Mouse (Mus musculus) regulatory T cell (primary cell): ENCODE results near the gene Fam228a.
"Not testable (repeated sequence)": the region's sequence is repeated elsewhere in the genome, so short reads cannot be mapped to it uniquely, and the experiment has no call there.

Source experiments
- in situ Hi-C: fragments of 300-600 bp; cut with MboI, MseI; formaldehyde crosslinking; loops from one replicate; pipeline ENCODE4 v1.15.1; 2025; ENCODE audit warnings: high pct_unique_total_duplicates

Fam228a gene

DNA sequence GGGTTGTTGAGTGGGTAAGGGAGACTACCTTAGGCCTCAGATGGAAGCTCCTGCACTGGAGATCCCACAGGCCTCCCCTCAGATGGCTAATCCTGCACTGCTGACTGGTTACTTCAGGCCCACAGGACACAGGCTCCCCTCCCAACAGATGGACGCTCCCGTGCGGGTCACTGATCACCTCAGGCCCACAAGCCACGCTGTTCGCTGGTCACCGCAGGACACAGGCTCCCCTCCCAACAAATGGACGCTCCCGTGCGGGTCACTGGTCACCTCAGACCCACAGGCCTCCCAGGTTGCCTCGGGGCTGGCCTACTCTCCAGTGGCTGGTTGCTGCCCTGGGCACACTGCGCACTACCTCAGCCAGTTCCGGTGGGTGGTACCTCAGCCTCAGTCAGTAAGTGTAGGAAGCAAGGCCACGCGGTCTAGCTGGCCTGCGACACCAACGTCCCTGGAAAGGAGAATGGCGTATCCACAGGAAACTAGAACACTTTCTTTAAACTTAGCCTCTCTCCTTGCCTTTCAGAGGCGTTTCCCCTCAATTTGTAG, at the start of gene Fam228a:
TSS of gene Fam228a (minus strand) at position 400 of the 546 bp plus-strand sequence.
- in situ Hi-C loops: no loop called here

DNA sequence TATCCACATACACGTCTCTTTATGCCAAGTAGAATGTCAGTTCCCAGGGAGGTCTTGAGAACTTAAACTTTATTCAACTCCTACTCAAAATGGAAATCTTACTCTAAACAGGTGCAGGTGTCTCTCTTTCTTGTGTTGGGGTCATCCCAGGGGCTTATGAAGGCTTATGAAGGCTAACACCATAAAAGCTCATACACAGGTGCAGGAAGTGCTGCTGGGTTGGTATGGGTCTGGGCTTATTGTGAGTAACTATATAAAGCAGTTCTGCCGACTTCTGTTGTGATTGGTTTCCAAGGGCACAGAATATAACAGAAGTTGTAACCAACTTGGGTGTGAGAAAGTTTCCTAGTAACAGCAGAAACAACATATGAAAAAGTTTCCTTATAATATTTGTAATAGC, 46.2 kb upstream of the Fam228a start:
- in situ Hi-C loops: no loop called here

DNA sequence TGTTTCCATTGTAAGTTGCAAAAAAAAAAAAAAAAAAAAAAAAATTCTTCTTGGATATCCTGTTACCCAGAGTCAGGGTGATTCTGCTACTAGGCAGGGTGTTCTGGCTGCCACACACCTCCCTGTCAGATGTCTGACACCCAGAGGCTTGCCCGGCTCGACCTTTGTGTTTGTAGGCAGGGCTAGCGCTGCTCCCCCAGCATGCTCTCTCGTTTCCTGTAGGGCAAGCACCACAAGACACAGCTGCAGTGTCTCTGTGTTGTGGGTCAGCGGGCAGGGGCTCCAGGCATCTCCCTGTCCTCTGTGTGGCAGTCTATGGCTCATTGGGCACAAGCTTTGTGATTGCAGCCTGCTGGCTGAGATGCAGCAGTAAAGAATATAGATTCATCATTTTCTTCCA, 45.4 kb upstream of the Fam228a start:
- in situ Hi-C loops: no loop called here

DNA sequence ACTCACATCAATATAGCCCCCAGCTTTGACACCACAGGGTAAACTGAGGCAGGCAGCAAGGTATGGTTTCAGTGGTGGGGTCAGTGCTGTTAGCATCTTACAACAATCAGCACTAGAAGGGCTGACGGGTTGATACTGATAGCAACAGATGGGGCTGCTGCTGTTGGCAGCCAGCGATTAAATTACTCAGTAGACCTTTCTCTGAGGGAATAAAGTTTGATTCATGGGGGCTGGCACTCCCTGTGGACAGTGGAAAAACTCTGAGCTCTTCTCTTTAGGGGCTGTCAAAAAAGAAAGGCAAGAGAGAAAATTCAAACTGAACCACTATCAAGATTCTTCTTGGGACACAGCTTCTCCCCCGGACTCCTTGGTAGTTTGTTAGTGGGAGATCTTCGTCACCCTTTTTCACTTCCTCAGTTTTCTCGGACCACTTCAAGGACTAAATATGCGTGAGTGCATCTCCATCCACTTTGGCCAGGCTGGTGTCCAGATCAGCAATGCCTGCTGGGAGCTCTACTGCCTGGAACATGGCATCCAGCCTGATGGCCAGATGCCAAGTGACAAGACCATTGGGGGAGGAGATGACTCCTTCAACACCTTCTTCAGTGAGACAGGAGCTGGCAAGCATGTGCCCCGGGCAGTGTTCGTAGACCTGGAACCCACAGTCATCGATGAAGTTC, 43.6 kb upstream of the Fam228a start:
- in situ Hi-C loops: not testable (repeated sequence)

DNA sequence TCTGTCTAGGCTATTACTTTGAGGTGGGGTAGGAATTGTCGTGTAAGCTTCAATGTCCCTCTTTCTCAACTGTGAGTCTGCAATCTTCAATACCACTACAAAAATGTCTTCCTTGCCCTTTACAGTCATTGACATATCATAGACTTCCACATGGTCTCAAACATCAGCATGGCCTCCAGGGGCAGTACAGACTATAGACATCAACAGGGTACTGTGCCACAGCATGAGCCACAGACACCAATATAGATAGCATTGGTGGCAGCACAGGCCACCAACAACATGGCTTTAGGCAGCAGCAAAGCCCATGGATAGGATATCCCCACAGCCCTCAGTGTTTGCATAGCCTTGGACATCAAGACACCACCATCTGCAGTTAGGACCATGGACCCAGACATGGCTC, 43.0 kb upstream of the Fam228a start:
- in situ Hi-C loops: no loop called here

DNA sequence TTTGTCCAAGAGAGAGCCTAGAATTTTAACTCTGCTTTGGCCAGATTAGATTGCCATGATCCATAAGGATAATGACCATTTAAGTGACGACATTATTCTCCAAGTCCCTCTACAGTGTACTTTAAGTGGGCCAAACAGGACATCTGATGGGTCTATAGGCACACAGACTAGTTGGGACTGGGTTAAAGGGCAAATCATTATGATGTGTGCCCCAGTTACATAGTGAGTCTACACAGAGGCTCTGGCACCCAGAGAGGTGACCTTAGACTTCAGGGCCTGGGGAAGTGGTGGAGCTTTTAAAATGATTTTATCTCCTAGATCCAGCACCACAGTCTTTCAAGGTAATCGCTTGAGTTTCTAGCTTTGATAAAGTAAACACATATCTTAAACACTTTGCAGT, 42.0 kb upstream of the Fam228a start:
- in situ Hi-C loops: no loop called here

DNA sequence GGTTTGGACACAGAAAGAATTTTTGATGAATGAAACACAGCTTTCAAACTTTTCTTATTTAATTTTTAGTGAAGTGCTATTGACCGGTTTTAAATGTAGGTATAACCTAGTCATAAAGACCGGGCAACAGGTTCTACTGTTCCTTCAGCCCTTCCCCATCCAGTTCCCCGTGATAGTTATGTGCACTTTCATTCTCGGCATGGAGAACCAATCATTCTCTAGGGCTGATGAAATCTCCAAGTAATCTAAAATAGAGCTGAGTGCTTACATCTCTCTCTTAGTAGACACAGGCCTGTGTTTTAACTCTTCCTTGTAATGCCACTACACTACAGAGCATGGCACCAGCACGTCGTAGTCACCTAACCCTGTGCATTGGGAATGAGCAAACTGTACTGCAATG, 39.5 kb upstream of the Fam228a start:
- in situ Hi-C loops: no loop called here

DNA sequence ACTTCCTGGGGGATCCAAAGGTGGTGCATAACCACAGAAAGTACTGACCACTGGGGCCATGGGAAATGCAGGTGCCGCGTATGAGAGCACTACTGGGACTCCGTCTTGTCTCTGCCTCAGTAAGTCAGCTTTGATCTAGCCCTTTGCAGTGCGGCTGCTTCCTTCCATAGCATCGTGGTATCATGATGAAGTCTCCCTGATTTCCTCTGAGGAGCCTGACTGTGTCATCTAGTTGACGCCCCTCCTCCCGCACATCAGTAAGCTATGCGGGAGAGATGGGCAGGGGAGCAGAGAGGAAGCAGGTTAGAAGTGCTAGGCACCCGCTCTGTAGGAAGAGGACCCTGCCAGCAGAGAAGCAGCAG, 37.3 kb upstream of the Fam228a start:
- in situ Hi-C loops: no loop called here

DNA sequence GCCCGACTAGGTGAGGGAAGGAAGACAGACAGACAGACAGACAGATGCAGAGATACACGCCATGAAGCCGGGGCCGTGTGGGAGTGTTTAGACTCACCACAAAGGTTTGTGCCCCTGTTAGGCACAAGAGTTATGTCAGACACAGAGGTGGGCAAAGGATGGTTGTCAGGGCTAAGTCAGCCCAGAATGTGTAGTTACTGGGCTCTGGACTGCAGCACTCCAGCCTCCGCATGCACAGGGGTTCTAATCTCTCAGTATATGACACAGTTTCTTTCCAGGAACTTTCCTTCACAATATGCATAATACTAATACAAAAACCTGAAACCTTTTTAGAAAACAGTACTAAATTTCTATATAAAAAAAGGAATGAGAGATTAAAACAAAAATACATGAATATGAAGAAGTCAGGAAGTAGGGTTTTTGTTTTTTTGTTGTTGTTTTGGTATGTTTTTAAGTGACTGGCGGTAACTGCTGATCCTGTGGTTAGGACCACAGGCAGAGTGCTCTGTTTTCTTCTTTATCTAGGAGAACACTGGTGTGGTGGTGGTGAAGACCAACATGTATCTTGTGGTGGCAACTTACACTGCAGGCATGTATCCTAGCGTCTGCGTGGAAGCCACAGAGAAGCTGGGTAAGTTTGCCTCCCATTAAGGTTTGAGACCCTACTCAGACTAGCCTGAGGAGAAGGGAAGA, 36.8 kb upstream of the Fam228a start:
- in situ Hi-C loops: no loop called here

DNA sequence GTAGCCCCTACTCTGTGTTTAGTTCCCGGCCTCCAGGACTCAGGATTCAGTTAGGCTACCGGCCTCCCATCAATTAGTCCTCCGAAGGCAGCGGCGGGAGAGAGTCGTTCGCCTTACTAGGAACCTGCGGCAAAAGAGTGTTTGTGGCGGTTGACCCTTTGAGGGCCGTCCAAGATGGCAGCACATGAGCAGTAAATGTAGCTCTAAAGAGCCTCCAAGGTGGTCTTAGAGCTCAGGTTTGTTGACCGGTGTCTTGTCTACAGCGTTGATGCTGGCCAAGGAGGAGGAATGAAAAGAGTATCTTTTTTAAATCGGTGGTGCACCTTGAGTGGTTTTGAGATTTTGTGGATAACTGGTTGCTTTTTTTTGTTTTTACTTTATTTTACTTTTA, 31.1 kb upstream of the Fam228a start:
- in situ Hi-C loops: no loop called here

DNA sequence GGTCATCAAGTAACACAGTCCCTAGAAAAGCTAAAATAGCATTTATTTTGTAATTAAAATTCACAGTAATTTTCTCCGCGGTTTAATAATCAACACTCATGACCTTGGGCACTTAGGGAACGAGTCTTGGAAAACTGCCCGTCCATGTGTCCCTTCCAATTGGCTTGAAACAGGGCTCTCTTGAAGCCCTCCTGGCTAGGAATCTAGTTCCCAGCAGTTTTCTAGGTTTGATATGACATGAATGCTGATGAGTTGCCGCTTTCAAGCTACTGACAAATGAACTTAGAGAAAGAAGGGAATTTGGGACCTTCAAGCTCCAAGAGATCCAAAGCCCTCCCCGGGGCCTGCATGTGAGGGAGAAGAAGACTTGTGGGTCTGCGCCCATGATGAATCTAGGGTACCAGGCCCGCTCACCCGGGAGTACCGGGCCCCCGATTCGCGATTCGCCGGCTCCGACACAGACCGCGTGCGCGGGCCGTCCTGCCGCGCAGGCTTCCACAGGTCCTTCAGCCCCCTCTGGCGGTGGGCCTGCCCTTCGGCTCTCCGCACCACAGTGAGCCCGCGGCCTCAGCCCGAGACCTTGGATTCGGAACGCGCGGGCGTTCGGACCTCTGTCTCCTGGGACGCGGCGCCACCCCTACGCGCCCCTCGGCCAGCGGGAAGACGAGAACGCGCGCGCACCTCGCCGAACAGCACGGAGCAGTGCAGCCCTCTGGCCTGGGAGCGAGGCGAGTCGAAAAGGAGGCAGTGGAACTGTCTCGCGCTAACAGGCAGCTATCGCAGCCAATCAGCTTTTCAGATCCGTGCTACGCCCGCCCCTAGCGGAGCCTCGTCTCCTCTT, 30.5 kb upstream of the Fam228a start, which contains the start of the genes Pfn4 and Fam228b:
TSS of gene Pfn4 (plus strand) at position 531 of the 841 bp plus-strand sequence.
TSS of gene Fam228b (minus strand) at position 776 of the 841 bp plus-strand sequence.
- in situ Hi-C loops: no loop called here

DNA sequence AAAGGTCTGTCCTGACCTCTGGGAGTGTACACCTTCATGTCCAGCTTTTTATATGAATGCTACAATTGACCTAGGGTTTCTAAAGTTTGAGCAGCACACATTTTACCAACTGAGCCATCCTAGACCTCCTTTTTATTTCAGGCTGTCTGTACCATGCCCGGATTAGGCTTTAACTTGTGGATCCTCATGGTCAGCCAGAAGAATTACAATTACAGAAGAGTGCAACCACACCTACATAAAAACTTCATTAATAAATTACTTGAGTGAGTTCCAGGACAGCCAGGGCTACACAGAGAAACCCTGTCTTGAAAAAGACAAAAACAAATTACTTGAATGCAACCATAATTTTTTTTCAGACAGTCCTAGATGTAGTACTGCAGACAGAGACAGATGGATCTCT, 18.8 kb upstream of the Fam228a start:
- in situ Hi-C loops: no loop called here

DNA sequence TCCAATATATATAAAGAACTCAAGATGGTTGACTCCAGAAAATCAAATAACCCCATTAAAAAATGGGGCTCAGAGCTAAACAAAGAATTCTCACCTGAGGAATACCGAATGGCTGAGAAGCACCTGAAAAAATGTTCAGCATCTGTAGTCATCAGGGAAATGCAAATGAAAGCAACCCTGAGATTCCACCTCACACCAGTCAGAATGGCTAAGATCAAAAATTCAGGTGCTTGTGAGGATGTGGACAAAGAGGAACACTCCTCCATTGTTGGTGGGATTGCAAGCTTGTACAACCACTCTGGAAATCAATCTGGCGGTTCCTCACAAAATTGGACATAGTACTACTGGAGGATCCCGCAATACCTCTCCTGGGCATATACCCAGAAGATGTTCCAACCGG, 16.2 kb upstream of the Fam228a start:
- in situ Hi-C loops: not testable (repeated sequence)

DNA sequence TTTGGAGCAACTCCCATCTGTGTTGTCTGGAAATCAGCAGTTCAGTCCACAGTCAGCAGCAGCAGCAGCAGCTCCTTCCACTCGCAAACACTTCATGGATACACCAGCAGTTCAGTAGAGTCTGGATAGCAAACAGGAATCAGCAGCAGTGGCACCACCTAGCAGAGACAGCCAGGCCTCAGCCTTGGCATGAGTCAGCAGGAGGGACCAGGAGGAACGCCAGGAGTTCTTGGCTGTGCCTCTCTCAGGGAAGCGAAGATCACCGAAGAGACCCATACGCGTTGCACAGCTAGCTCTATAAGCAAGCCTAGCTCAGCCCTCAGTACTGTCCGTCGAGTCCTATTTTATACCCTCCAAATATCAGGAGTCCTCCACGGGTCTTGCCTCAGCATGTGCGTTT, 6.3 kb upstream of the Fam228a start:
- in situ Hi-C loops: no loop called here

DNA sequence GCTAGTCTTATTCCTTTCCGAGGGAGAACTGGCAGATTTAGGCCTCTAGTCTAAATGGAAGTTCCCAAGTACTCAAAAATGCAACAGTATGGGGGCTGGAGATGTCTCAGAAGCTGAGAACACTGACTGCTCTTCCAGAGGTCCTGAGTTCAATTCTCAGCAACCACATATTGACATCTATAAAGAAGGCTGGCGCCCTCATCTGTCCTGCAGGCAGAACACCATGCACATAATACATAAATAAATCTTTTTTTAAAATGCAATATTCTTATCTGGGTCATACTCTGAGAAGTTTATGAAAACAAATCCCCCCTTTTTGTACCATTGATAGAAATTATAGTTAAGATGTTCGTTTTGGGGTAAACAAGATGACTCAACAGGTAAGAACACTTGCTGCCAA, 4.0 kb upstream of the Fam228a start:
- in situ Hi-C loops: no loop called here

DNA sequence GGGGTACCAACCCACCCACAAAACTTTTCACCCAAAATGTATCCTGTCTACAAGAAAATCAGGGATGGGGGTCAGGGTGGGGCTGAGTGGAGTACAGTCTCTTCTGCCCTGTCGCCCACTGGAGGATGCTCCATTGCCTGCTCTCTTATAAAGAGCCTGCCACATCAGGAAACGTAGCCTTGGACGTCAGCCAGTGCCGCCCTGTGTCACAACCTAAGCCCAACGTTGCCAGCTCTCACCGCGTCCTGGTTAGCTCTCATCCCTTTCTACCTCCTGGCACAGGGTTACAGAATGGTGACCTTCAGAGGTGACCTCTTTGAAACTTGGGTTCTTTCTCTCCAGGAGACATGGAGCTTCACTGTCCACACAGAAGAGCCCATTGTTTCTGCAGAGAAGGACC, 2.6 kb upstream of the Fam228a start:
- in situ Hi-C loops: no loop called here

DNA sequence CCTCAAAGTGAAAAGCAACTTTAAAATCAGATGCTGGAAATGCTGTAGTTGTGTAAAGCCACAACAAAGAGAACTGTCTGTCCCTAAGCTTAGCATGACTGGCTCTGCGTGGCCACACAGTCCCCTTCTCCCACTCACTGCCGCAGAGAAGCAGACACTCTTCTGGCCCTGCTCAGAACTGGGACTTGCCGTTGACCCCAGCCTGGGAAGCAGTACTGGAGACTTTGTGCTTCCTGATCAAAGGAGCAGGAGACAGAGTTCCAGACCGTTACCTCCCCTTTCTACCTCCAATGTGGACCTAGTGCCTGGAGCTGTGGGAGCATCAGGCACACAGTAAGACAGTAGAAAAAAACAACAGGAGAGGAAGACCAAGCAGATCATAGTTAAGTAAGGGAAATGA, 5.9 kb downstream of the Fam228a start:
- in situ Hi-C loops: no loop called here

DNA sequence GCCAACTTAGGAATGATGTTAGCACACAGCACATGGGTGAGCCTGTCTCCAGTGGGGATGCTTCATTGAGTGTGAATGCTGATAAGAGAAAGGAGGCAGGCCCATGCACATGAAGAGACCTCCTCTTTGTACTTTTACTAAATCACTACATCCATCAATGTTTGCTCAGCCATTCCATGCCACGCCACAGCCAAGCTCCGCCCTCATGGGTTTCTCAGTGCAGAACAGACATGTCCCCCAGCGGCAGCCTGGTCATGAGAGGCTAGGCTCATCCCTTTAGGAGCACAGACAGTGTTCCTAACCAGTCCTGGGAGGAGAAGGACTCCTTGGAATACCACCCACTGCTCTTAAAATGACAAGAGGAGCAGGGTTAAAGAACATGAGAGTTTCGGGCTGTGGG, 6.6 kb downstream of the Fam228a start:
- in situ Hi-C loops: no loop called here

DNA sequence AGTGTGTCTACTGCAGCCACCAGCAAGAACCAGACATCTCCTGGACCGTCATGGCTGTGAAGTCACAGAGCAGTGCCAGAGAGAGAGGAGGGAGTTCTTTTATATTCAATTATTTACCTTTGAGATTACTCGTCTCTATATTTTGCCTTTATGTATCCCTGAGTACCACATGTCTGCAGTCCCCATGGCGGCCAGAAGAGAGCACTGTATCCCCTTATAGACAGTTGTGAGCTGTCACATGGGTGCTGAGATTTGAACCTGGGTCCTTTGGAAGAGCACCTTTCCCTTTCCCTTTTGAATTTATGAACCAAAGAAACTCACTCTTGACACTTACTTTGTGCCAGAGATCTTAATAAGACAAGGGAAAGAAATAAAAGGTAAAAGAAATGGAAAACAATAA, 9.1 kb downstream of the Fam228a start:
- in situ Hi-C loops: no loop called here

DNA sequence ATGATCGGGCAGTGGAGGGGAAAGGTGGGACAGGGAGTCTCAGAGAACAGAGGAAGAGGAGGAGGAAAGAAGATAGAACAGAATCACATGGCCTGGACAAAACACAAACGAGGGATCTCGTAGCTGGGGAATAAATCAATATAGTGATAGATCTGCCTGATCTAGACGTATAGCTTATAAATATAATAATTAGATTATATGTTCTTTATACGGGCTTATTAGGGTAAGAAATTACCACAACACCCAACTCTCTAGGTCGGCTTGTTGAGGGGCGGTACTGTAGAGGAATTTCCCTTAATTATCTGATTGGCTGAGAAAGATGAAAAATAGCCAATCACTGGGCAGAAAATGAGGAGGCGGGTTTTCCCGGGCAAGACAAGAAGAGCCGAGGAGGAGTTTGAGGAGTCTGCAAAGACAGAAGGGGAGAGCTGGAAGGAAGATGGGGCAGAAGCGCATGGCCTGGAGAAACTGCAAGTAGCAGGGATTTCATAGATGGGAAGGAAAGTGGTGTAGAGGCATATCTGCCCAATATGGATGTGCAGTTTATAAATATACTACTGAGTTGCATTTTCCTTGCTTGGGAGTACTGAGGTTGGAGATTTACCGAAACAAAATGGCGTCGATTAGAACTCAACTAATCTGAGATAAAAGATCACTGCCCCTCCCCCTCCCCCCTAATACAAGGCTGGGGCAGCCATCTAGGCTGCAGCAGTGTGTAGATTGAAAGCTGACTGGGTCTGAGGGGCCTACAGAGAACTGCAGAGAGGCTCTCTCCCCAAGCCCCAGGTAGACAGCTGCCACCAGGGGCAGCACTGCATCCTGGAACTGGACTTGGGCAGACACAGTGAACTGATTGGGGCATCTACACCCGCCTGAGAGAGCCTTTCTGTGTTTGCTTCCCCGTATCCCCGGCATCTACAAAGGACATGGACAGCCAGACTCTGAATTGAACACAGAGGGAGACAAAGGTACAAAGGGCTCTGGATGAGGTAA, 18.2 kb downstream of the Fam228a start:
- in situ Hi-C loops: no loop called here
